Mouse (Mus musculus): Measurements from ENCODE around the gene Rnase2a. TPM values are rescaled to one million over a fixed set of nuclear protein-coding genes. Genes with fewer than 3 reads are reported as not detected.

The Rnase2a gene
- not detected in 2 replicates for polyA plus RNA-seq (2012; rRNA removed)

GRCm38 (mm10) chr14:51256041-51256440 lies at the start of gene Rnase2a:
Rnase2a (minus strand) TSS chr14:51256112.

Other genes with a start within 250 kb of the Rnase2a start
- gene Rnase10, start 248.4 kb downstream of the Rnase2a start, polyA plus RNA-seq (2012; rRNA removed) = 0.04 TPM in 1 of 2 replicates, not detected in the other
- gene Rnase9, start 214.2 kb downstream of the Rnase2a start, polyA plus RNA-seq (2012; rRNA removed) = not detected in 2 replicates
- not detected in 2 replicates for gene Rnase11, start 205.9 kb downstream of the Rnase2a start, polyA plus RNA-seq (2012; rRNA removed)
- 0.14 and 0.47 TPM in 2 replicates for gene Rnase12, start 198.5 kb downstream of the Rnase2a start, polyA plus RNA-seq (2012; rRNA removed)
- not detected in 2 replicates for gene Olfr750, start 181.7 kb downstream of the Rnase2a start, polyA plus RNA-seq (2012; rRNA removed)
- gene Rnase4, start 165.0 kb downstream of the Rnase2a start, polyA plus RNA-seq (2012; rRNA removed) = 8.4 and 16.1 TPM in 2 replicates
- gene Ang, start 165.0 kb downstream of the Rnase2a start, polyA plus RNA-seq (2012; rRNA removed) = 4.2 and 5.2 TPM in 2 replicates
- 0.04 TPM in 1 of 2 replicates, not detected in the other for gene Eddm3b, start 141.7 kb downstream of the Rnase2a start, polyA plus RNA-seq (2012; rRNA removed)
- gene Rnase6, start 132.2 kb downstream of the Rnase2a start, polyA plus RNA-seq (2012; rRNA removed) = 0.16 and 0.19 TPM in 2 replicates
- 0.05 and 0.10 TPM in 2 replicates for gene Rnase1, start 109.3 kb downstream of the Rnase2a start, polyA plus RNA-seq (2012; rRNA removed)
- not detected in 2 replicates for gene Rnase2b, start 93.9 kb downstream of the Rnase2a start, polyA plus RNA-seq (2012; rRNA removed)
- not detected in 2 replicates for gene Ang2, start 57.0 kb downstream of the Rnase2a start, polyA plus RNA-seq (2012; rRNA removed)
- not detected in 2 replicates for gene Ear14, start 52.7 kb downstream of the Rnase2a start, polyA plus RNA-seq (2012; rRNA removed)
- gene Gm7247, start 105.6 kb upstream of the Rnase2a start, polyA plus RNA-seq (2012; rRNA removed) = not detected in 2 replicates
- gene Vmn2r88, start 154.7 kb upstream of the Rnase2a start, polyA plus RNA-seq (2012; rRNA removed) = not detected in 2 replicates
- not detected in 2 replicates for gene Vmn2r89, start 195.7 kb upstream of the Rnase2a start, polyA plus RNA-seq (2012; rRNA removed)